Mouse (Mus musculus): ENCODE measurements around the gene Prkrip1. TPM values are rescaled to one million over a fixed set of nuclear protein-coding genes. Genes with fewer than 3 reads are reported as not detected.

Gene Prkrip1
- polyA plus RNA-seq (2015; fragmentation: Nextera tagmentation; extraction: Ambion mirVana), result 59.4 and 73.5 TPM in 2 replicates

- ATAC-seq, result peak; percentile 84
- H3K9me3 ChIP-seq (replicated peaks; ENCODE audit: control insufficient read depth, low read length, poor library complexity, severe bottlenecking), result no peaks in the 10 kb centered on the region
These were observed at the start of gene Prkrip1 for GRCm38 (mm10) chr5:136198474-136199391. Prkrip1 (minus strand) TSS chr5:136198963.

GRCm38 (mm10) chr5:136248441-136248840, 49.7 kb upstream of the Prkrip1 start:
- Histone ChIP-seq H3K9me3 (replicated peaks; ENCODE audit: control insufficient read depth, low read length, poor library complexity, severe bottlenecking) (no peaks in the 10 kb centered on the region), H3K4me2 (ENCODE audit: low read length) (no peak overlapping the region), H3K27ac (ENCODE audit: low read length) (no peak overlapping the region), H3K36me3 (ENCODE audit: control insufficient read depth, insufficient read depth, low read length) (0 out of 2 replicates have a peak, but pooled peaks cover 4% of the 10 kb centered on the region), H3K4me3 (ENCODE audit: low read depth, low read length) (no peak overlapping the region), H3K27me3 (ENCODE audit: control insufficient read depth, insufficient read depth, low read depth, low read length) (no peaks in the 10 kb centered on the region), H3K4me1 (ENCODE audit: control insufficient read depth, insufficient read depth, low read length) (peaks cover 5% of the 10 kb centered on the region; the same call in 1 of the 2 replicates), H3K9ac (ENCODE audit: low read depth, low read length) (no peak overlapping the region)
- 64% methylated on average over 6 of the region's 6 CpGs for WGBS
- no peak for ATAC-seq

More at GRCm38 (mm10) chr5:136198474-136199391, at the start of gene Prkrip1:
- H3K9ac ChIP-seq (ENCODE audit: low read depth, low read length), result peak within 1 kb of the TSS; percentile 88
- H3K4me2 ChIP-seq (ENCODE audit: low read length), result peak within 1 kb of the TSS; percentile 90
- H3K27me3 ChIP-seq (ENCODE audit: control insufficient read depth, insufficient read depth, low read depth, low read length), result no peaks in the 10 kb centered on the region
- peaks cover 13% of the 10 kb centered on the region for H3K4me1 ChIP-seq (ENCODE audit: control insufficient read depth, insufficient read depth, low read length)
- H3K4me3 ChIP-seq (ENCODE audit: low read depth, low read length), result peak within 1 kb of the TSS; percentile 92
- peaks cover 21% of the 10 kb centered on the region for H3K36me3 ChIP-seq (ENCODE audit: control insufficient read depth, insufficient read depth, low read length)
- H3K27ac ChIP-seq (ENCODE audit: low read length), result peak within 1 kb of the TSS; percentile 83
- WGBS, result under 1% methylated on average over 62 of the region's 62 CpGs

- H3K9ac ChIP-seq (ENCODE audit: low read depth, low read length), result peak within 1 kb of the TSS; percentile 95
- no peak for ATAC-seq
- WGBS, result 87% methylated on average over 2 of the region's 2 CpGs
These were observed 47.7 kb upstream of the Prkrip1 start, which contains the start of gene Sh2b2 for GRCm38 (mm10) chr5:136246452-136246838. Sh2b2 (minus strand) TSS chr5:136246556.

GRCm38 (mm10) chr5:136245541-136246451, 47.0 kb upstream of the Prkrip1 start:
- Histone ChIP-seq H3K4me1 (ENCODE audit: control insufficient read depth, insufficient read depth, low read length) (peaks cover 23% of the 10 kb centered on the region), H3K9me3 (replicated peaks; ENCODE audit: control insufficient read depth, low read length, poor library complexity, severe bottlenecking) (no peaks in the 10 kb centered on the region), H3K27me3 (ENCODE audit: control insufficient read depth, insufficient read depth, low read depth, low read length) (no peaks in the 10 kb centered on the region), H3K4me2 (ENCODE audit: low read length) (peak overlapping the region; percentile 52), H3K9ac (ENCODE audit: low read depth, low read length) (peak overlapping the region; percentile 95), H3K36me3 (ENCODE audit: control insufficient read depth, insufficient read depth, low read length) (no peaks in the 10 kb centered on the region), H3K4me3 (ENCODE audit: low read depth, low read length) (peak overlapping the region; percentile 88), H3K27ac (ENCODE audit: low read length) (peak overlapping the region; percentile 89)
- peak; percentile 21; the same call in 1 of the 2 replicates for ATAC-seq
- 10% methylated on average over 15 of the region's 15 CpGs for WGBS

More at GRCm38 (mm10) chr5:136246452-136246838, 47.7 kb upstream of the Prkrip1 start, which contains the start of gene Sh2b2:
- H3K4me1 ChIP-seq (ENCODE audit: control insufficient read depth, insufficient read depth, low read length), result peaks cover 21% of the 10 kb centered on the region
- H3K4me2 ChIP-seq (ENCODE audit: low read length), result peak within 1 kb of the TSS; percentile 52
- no peaks in the 10 kb centered on the region for H3K9me3 ChIP-seq (replicated peaks; ENCODE audit: control insufficient read depth, low read length, poor library complexity, severe bottlenecking)
- H3K27ac ChIP-seq (ENCODE audit: low read length), result peak within 1 kb of the TSS; percentile 89
- no peaks in the 10 kb centered on the region for H3K27me3 ChIP-seq (ENCODE audit: control insufficient read depth, insufficient read depth, low read depth, low read length)
- 0 out of 2 replicates have a peak, but pooled peaks cover 4% of the 10 kb centered on the region for H3K36me3 ChIP-seq (ENCODE audit: control insufficient read depth, insufficient read depth, low read length)
- peak within 1 kb of the TSS; percentile 88 for H3K4me3 ChIP-seq (ENCODE audit: low read depth, low read length)

- no peaks in the 10 kb centered on the region for H3K9me3 ChIP-seq (replicated peaks; ENCODE audit: control insufficient read depth, low read length, poor library complexity, severe bottlenecking)
- no peaks in the 10 kb centered on the region for H3K36me3 ChIP-seq (ENCODE audit: control insufficient read depth, insufficient read depth, low read length)
- no peaks in the 10 kb centered on the region for H3K27me3 ChIP-seq (ENCODE audit: control insufficient read depth, insufficient read depth, low read depth, low read length)
- H3K4me2 ChIP-seq (ENCODE audit: low read length), result peak overlapping the region; percentile 52
- peak overlapping the region; percentile 88 for H3K4me3 ChIP-seq (ENCODE audit: low read depth, low read length)
- peak; percentile 86 for ATAC-seq
- under 1% methylated on average over 53 of the region's 57 CpGs for WGBS
- peaks cover 23% of the 10 kb centered on the region for H3K4me1 ChIP-seq (ENCODE audit: control insufficient read depth, insufficient read depth, low read length)
- peak overlapping the region; percentile 95 for H3K9ac ChIP-seq (ENCODE audit: low read depth, low read length)
- H3K27ac ChIP-seq (ENCODE audit: low read length), result peak overlapping the region; percentile 89
These were observed 46.2 kb upstream of the Prkrip1 start for GRCm38 (mm10) chr5:136244762-136245540.

- peak overlapping the region; percentile 89 for H3K27ac ChIP-seq (ENCODE audit: low read length)
- ATAC-seq, result peak; percentile 71
- no peaks in the 10 kb centered on the region for H3K9me3 ChIP-seq (replicated peaks; ENCODE audit: control insufficient read depth, low read length, poor library complexity, severe bottlenecking)
- WGBS, result under 1% methylated on average over 65 of the region's 67 CpGs
- H3K27me3 ChIP-seq (ENCODE audit: control insufficient read depth, insufficient read depth, low read depth, low read length), result no peaks in the 10 kb centered on the region
- H3K36me3 ChIP-seq (ENCODE audit: control insufficient read depth, insufficient read depth, low read length), result no peaks in the 10 kb centered on the region
- H3K4me1 ChIP-seq (ENCODE audit: control insufficient read depth, insufficient read depth, low read length), result peaks cover 23% of the 10 kb centered on the region
- H3K4me3 ChIP-seq (ENCODE audit: low read depth, low read length), result peak overlapping the region; percentile 88
- peak overlapping the region; percentile 52 for H3K4me2 ChIP-seq (ENCODE audit: low read length)
- peak overlapping the region; percentile 95 for H3K9ac ChIP-seq (ENCODE audit: low read depth, low read length)
These were observed 45.3 kb upstream of the Prkrip1 start for GRCm38 (mm10) chr5:136243851-136244761.

- no peaks in the 10 kb centered on the region for H3K9me3 ChIP-seq (replicated peaks; ENCODE audit: control insufficient read depth, low read length, poor library complexity, severe bottlenecking)
- H3K4me1 ChIP-seq (ENCODE audit: control insufficient read depth, insufficient read depth, low read length), result peaks cover 36% of the 10 kb centered on the region
- H3K27me3 ChIP-seq (ENCODE audit: control insufficient read depth, insufficient read depth, low read depth, low read length), result no peaks in the 10 kb centered on the region
- no peak for ATAC-seq
- no peaks in the 10 kb centered on the region for H3K36me3 ChIP-seq (ENCODE audit: control insufficient read depth, insufficient read depth, low read length)
- 86% methylated on average over 6 of the region's 6 CpGs for WGBS
- H3K4me2 ChIP-seq (ENCODE audit: low read length), result no peak overlapping the region
- H3K4me3 ChIP-seq (ENCODE audit: low read depth, low read length), result no peak overlapping the region
- no peak overlapping the region for H3K9ac ChIP-seq (ENCODE audit: low read depth, low read length)
- no peak overlapping the region for H3K27ac ChIP-seq (ENCODE audit: low read length)
These were observed 42.4 kb upstream of the Prkrip1 start for GRCm38 (mm10) chr5:136241161-136241560.
